ENCODE assay signal across 13 mouse cellular contexts in the genomic region with DNA sequence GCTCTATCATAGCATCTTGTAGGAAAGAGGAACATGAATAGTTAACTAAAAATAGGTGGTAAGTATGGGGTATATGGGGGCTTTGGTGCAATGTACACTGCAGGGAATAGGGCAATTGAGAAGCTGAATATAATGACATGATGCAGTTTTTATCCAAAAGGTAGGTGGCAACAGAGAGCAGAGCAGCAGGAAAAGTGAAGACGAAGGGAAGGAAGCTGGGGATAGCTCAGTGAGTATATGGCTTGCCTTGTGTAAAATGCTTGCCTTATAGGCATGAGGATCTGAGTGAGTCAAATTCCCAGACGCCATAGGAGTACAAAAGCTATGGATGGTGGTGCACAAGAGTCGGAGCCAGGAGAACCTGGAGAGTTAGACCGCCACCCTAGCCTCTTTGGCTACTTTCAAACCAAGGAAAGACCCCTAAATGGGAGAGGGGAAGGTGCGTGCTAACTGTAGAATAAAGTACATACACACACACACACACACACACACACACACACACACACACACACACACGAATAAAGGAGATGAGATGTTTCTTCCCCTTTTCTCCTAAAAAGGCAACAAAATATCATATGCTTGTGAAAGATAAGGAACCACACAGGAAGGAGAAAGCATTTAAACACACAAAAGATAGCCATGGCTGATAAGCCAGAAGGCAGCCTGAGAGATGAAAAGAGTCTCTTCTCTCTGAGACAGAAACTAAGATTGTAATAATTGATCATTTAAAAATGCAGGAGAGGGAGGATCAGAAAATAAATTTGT. TPM values are rescaled to one million over a fixed set of nuclear protein-coding genes. Genes with fewer than 3 reads are reported as not detected.
DNase-seq lines count a peak whose midpoint lies in the region; ATAC-seq and TF ChIP-seq lines count a peak whose summit lies in the region.
"Had no signal": no experiment of that assay in that cellular context is flagged by ENCODE, and none has a peak within 500 bp of the region (broad histone marks: within the 10 kb centered on the region; RNA-seq: fewer than 3 reads in every experiment).

No protein-coding gene starts in this region.

- no peak for TF ChIP-seq POLR2A in kidney, adult 2 months (IDR thresholded peaks at IDR 0.05; ENCODE audit: low read depth, low read length)

- no peak overlapping the region for H3K4me2 ChIP-seq in liver, embryonic 14.5 days (ENCODE audit: low read depth)
- H3K4me2 ChIP-seq in midbrain, embryonic 15.5 days, result no peak overlapping the region
- H3K4me2 ChIP-seq: kidney, embryonic 15.5 days; neural tube, embryonic 15.5 days had no signal

- H3K27me3 ChIP-seq in kidney, adult 2 months (replicated peaks; ENCODE audit: control insufficient read depth, insufficient read depth, low read length), result no peaks in the 10 kb centered on the region
- H3K27me3 ChIP-seq in E14TG2a.4 (ENCODE audit: insufficient read depth, low read length), result no peaks in the 10 kb centered on the region
- no peaks in the 10 kb centered on the region for H3K27me3 ChIP-seq in liver, embryonic 14.5 days (ENCODE audit: control insufficient read depth, insufficient read depth, low read length)
- no peaks in the 10 kb centered on the region for H3K27me3 ChIP-seq in midbrain, embryonic 15.5 days (replicated peaks)
- H3K27me3 ChIP-seq: kidney, embryonic 15.5 days; neural tube, embryonic 15.5 days had no signal

- peak; percentile 17 for DNase-seq in kidney, adult 2 months
- DNase-seq in kidney, adult 11 months, result no peak
- peak; percentile 26 for DNase-seq in NIH3T3 (ENCODE audit: low read depth)
- no peak for DNase-seq in liver, embryonic 14.5 days (ENCODE audit: low read depth in 3 of 3, low spot score in 3 of 3)
- DNase-seq in embryo, embryonic 9.5 days (ENCODE audit: extremely low spot score), result no peak
- DNase-seq: left cerebral cortex, postnatal 4 days; thymus, postnatal 4 days had no signal

- 78% methylated on average over 6 of the region's 6 CpGs for WGBS in kidney, adult 2 months
- WGBS in liver, embryonic 14.5 days (ENCODE audit: insufficient replicate concordance), result 19% methylated on average over 6 of the region's 6 CpGs
- WGBS in midbrain, embryonic 15.5 days, result 89% methylated on average over 6 of the region's 6 CpGs

- no peaks in the 10 kb centered on the region for H3K9me3 ChIP-seq in E14TG2a.4 (ENCODE audit: low read length)
- no peaks in the 10 kb centered on the region for H3K9me3 ChIP-seq in liver, embryonic 14.5 days (ENCODE audit: control insufficient read depth, low read length)
- no peaks in the 10 kb centered on the region for H3K9me3 ChIP-seq in midbrain, embryonic 15.5 days
- H3K9me3 ChIP-seq: kidney, embryonic 15.5 days; neural tube, embryonic 15.5 days had no signal

- ATAC-seq in liver, embryonic 14.5 days (ENCODE audit: insufficient read depth), result peak; percentile 47; the same call in 1 of the 2 replicates
- ATAC-seq in midbrain, embryonic 15.5 days (replicated peaks), result no peak
- ATAC-seq: activated CD4-positive, CD25-positive, alpha-beta regulatory T cell, adult 4 months; forebrain, embryonic 16.5 days had no signal

- no peaks in the 10 kb centered on the region for H3K4me1 ChIP-seq in kidney, adult 2 months (ENCODE audit: control insufficient read depth, insufficient read depth, low read length)
- peaks cover 12% of the 10 kb centered on the region for H3K4me1 ChIP-seq in E14TG2a.4 (replicated peaks; ENCODE audit: low read depth, low read length)
- peaks cover 0 to 8% of the 10 kb centered on the region in 2 experiments; a peak in 2 of 4 replicates for H3K4me1 ChIP-seq in liver, embryonic 14.5 days (replicated peaks; ENCODE audit: control insufficient read depth in 2 of 2, insufficient read depth in 2 of 2, low read length in 1 of 2)
- H3K4me1 ChIP-seq in midbrain, embryonic 15.5 days, result no peaks in the 10 kb centered on the region
- H3K4me1 ChIP-seq: neural tube, embryonic 15.5 days had no signal

- peak; percentile 29; the same call in 1 of the 2 replicates for TF ChIP-seq CTCF in kidney, adult 2 months (conservative IDR thresholded peaks at IDR 0.05; ENCODE audit: insufficient read depth, insufficient read length, low read depth, low read length)
- TF ChIP-seq CTCF in E14TG2a.4 (conservative IDR thresholded peaks at IDR 0.05; ENCODE audit: low read length), result peak; percentile 27
- peak; percentile 58 for TF ChIP-seq CTCF in liver, embryonic 14.5 days (IDR thresholded peaks at IDR 0.05; ENCODE audit: low read depth)

- no peak overlapping the region for H3K27ac ChIP-seq in kidney, adult 2 months (ENCODE audit: insufficient read depth, low read depth, low read length)
- H3K27ac ChIP-seq in liver, embryonic 14.5 days, result no peak overlapping the region
- no peak overlapping the region for H3K27ac ChIP-seq in midbrain, embryonic 15.5 days
- H3K27ac ChIP-seq: kidney, embryonic 15.5 days; neural tube, embryonic 15.5 days had no signal

- H3K9ac ChIP-seq in liver, embryonic 14.5 days (replicated peaks), result no peak overlapping the region
- H3K9ac ChIP-seq in midbrain, embryonic 15.5 days, result no peak overlapping the region
- H3K9ac ChIP-seq: kidney, embryonic 15.5 days; neural tube, embryonic 15.5 days had no signal

- H3K36me3 ChIP-seq in kidney, adult 2 months (ENCODE audit: control insufficient read depth, insufficient read depth, low read length), result peaks cover 3% of the 10 kb centered on the region
- H3K36me3 ChIP-seq in E14TG2a.4 (ENCODE audit: insufficient read depth, low read length), result peaks cover 5% of the 10 kb centered on the region; the same call in 1 of the 2 replicates
- H3K36me3 ChIP-seq in liver, embryonic 14.5 days (replicated peaks; ENCODE audit: control insufficient read depth, insufficient read depth, low read depth), result peaks cover 5% of the 10 kb centered on the region
- peaks cover 6% of the 10 kb centered on the region; the same call in 1 of the 2 replicates for H3K36me3 ChIP-seq in midbrain, embryonic 15.5 days (replicated peaks)

- no peak overlapping the region for H3K4me3 ChIP-seq in kidney, adult 2 months (ENCODE audit: insufficient read depth, low read depth, low read length)
- H3K4me3 ChIP-seq in E14TG2a.4 (replicated peaks; ENCODE audit: low read length), result no peak overlapping the region
- H3K4me3 ChIP-seq in liver, embryonic 14.5 days (ENCODE audit: insufficient read depth in 1 of 2, low read depth in 2 of 2, low read length in 2 of 2), result no peak overlapping the region
- no peak overlapping the region for H3K4me3 ChIP-seq in midbrain, embryonic 15.5 days
- H3K4me3 ChIP-seq: kidney, embryonic 15.5 days; neural tube, embryonic 15.5 days had no signal

- no peak for TF ChIP-seq EP300 in liver, embryonic 14.5 days (IDR thresholded peaks at IDR 0.05; ENCODE audit: low read depth)

RNA-seq across cellular contexts. Expression of gene Hint3, which starts 31.3 kb away (rescaled TPM):
- 17.5 and 20.3 TPM in 2 replicates for polyA plus RNA-seq in kidney, adult 2 months (2012; rRNA removed)
- 2.7 and 5.5 TPM in 2 replicates for polyA plus RNA-seq in liver, embryonic 14.5 days (2012; rRNA removed)
- polyA plus RNA-seq in liver, embryonic 14.5 days (2014; fragmentation: Nextera tagmentation; extraction: Ambion mirVana), result 17.5 and 18.1 TPM in 2 replicates
- polyA plus RNA-seq in midbrain, embryonic 15.5 days (2015; fragmentation: Nextera tagmentation; extraction: Ambion mirVana), result 15.7 and 19.3 TPM in 2 replicates

Comparison
In these comparisons a context has a peak if more than half of its experiments do, and no peak if none do; other contexts are left out.
1. DNase-seq: peak in kidney, adult 2 months (single experiment) and NIH3T3 (single experiment); none in kidney, adult 11 months (single experiment), liver, embryonic 14.5 days (0 of 3) and embryo, embryonic 9.5 days (single experiment).
2. Peak in every context shown above with its lines, with median percentiles within 50 percentile points of each other: CTCF ChIP-seq.